Mouse (Mus musculus): Measurements from ENCODE around the gene Rarb. TPM values are rescaled to one million over a fixed set of nuclear protein-coding genes. Genes with fewer than 3 reads are reported as not detected.

Gene Rarb
- total and polyA plus RNA-seq, 2 experiments from 2014 or later = 8.5 to 14.4 TPM

DNA sequence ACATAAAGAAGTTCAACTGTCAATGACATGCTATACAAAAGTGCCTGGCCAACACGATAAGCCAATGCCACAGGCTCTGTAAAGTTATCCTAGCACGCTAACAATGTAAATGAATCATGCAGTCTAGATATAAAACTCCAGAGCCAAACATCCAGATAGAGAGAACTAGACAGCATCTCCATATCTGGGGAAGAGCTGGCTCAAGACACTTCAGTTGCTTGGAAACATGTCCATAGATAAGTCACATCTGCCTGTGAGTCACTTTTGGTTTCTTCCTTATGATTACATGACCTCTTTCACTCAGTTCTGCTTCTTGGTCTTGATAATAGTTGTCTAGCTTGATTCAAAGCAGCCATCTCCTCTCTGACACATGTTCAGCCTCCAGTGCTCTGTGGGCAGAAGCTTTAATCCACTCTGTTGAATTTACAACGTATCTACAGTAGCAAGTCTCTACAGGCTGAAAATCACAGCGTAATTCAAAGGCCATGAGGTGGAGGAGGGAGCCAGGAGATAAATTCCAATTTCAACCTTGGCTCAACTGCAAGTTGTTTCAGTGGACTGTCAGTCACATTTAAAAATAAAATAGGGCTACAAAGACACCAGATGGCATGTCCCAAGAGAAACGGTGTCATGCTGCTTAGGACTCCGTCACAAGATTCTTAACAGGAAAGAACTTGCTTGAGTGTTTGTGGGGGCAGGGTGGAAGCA, 271.3 kb downstream of the Rarb start:
- DNase-seq (ENCODE audit: low spot score) (peak; percentile 17), ATAC-seq (ENCODE audit: insufficient read depth, low read depth) (peak; percentile 34; the same call in 1 of the 2 replicates)
- Histone ChIP-seq H3K4me1 (ENCODE audit: control insufficient read depth, insufficient read depth) (peaks cover 37% of the 10 kb centered on the region), H3K9ac (replicated peaks; ENCODE audit: low read depth, low read length) (peak overlapping the region; percentile 23; the same call in 1 of the 2 replicates), H3K27me3 (ENCODE audit: control insufficient read depth, insufficient read depth, low read length) (no peaks in the 10 kb centered on the region), H3K4me2 (ENCODE audit: low read depth, low read length) (no peak overlapping the region), H3K9me3 (replicated peaks; ENCODE audit: control insufficient read depth, low read length) (no peaks in the 10 kb centered on the region), H3K36me3 (replicated peaks; ENCODE audit: control insufficient read depth, insufficient read depth, low read length) (no peaks in the 10 kb centered on the region), H3K27ac (ENCODE audit: low read depth) (peak overlapping the region; percentile 71), H3K4me3 (ENCODE audit: low read depth, low read length) (no peak overlapping the region)
- WGBS = 33% methylated on average over 6 of the region's 6 CpGs
- no peak for TF ChIP-seq CTCF (IDR thresholded peaks at IDR 0.05; ENCODE audit: low read depth)
- TF ChIP-seq EP300 (IDR thresholded peaks at IDR 0.05; ENCODE audit: low read depth) = no peak

DNA sequence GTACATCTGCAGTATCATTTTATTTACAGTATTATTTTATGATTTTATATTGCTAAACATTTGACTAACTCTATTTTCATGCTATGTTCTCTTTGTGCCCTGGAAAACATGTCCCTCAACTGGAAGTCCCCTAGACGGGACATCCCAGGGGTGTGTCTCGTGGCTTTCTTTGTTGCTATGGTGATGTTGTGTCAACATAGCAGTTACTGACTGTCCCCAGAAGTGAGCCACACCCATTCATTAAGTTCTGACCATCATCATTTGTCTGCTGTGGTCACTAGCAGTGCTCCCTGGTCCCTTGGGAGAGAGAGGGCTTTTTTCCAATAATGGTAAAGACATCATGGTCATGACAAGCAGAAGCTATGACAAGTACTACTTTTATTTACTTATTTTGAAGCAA, 274.0 kb downstream of the Rarb start:
- WGBS = 47% methylated on average over 2 of the region's 2 CpGs
- H3K4me1 ChIP-seq (ENCODE audit: control insufficient read depth, insufficient read depth) = peaks cover 34% of the 10 kb centered on the region
- no peak overlapping the region for H3K27ac ChIP-seq (ENCODE audit: low read depth)
- TF ChIP-seq EP300 (IDR thresholded peaks at IDR 0.05; ENCODE audit: low read depth) = no peak
- TF ChIP-seq CTCF (IDR thresholded peaks at IDR 0.05; ENCODE audit: low read depth) = no peak
- H3K9ac ChIP-seq (replicated peaks; ENCODE audit: low read depth, low read length) = no peak overlapping the region
- H3K4me3 ChIP-seq (ENCODE audit: low read depth, low read length) = no peak overlapping the region
- H3K9me3 ChIP-seq (replicated peaks; ENCODE audit: control insufficient read depth, low read length) = no peaks in the 10 kb centered on the region
- DNase-seq (ENCODE audit: low spot score) = no peak
- ATAC-seq (ENCODE audit: insufficient read depth, low read depth) = no peak
- no peaks in the 10 kb centered on the region for H3K27me3 ChIP-seq (ENCODE audit: control insufficient read depth, insufficient read depth, low read length)
- H3K4me2 ChIP-seq (ENCODE audit: low read depth, low read length) = no peak overlapping the region
- H3K36me3 ChIP-seq (replicated peaks; ENCODE audit: control insufficient read depth, insufficient read depth, low read length) = no peaks in the 10 kb centered on the region

- WGBS = 56% methylated on average over 1 of the region's 1 CpGs
- H3K36me3 ChIP-seq (replicated peaks; ENCODE audit: control insufficient read depth, insufficient read depth, low read length) = no peaks in the 10 kb centered on the region
- H3K4me2 ChIP-seq (ENCODE audit: low read depth, low read length) = no peak overlapping the region
- DNase-seq (ENCODE audit: low spot score) = no peak
- ATAC-seq (ENCODE audit: insufficient read depth, low read depth) = no peak
- no peak overlapping the region for H3K9ac ChIP-seq (replicated peaks; ENCODE audit: low read depth, low read length)
- peaks cover 14% of the 10 kb centered on the region for H3K4me1 ChIP-seq (ENCODE audit: control insufficient read depth, insufficient read depth)
- TF ChIP-seq EP300 (IDR thresholded peaks at IDR 0.05; ENCODE audit: low read depth) = no peak
- TF ChIP-seq CTCF (IDR thresholded peaks at IDR 0.05; ENCODE audit: low read depth) = no peak
- no peak overlapping the region for H3K4me3 ChIP-seq (ENCODE audit: low read depth, low read length)
- H3K27me3 ChIP-seq (ENCODE audit: control insufficient read depth, insufficient read depth, low read length) = no peaks in the 10 kb centered on the region
- no peak overlapping the region for H3K27ac ChIP-seq (ENCODE audit: low read depth)
- H3K9me3 ChIP-seq (replicated peaks; ENCODE audit: control insufficient read depth, low read length) = no peaks in the 10 kb centered on the region
Measured at GRCm38 (mm10) chr14:16541641-16542040, 277.3 kb downstream of the Rarb start.

- no peaks in the 10 kb centered on the region for H3K9me3 ChIP-seq (replicated peaks; ENCODE audit: control insufficient read depth, low read length)
- DNase-seq (ENCODE audit: low spot score) = no peak
- no peaks in the 10 kb centered on the region for H3K27me3 ChIP-seq (ENCODE audit: control insufficient read depth, insufficient read depth, low read length)
- no peak overlapping the region for H3K4me3 ChIP-seq (ENCODE audit: low read depth, low read length)
- ATAC-seq (ENCODE audit: insufficient read depth, low read depth) = no peak
- no peak for TF ChIP-seq CTCF (IDR thresholded peaks at IDR 0.05; ENCODE audit: low read depth)
- TF ChIP-seq EP300 (IDR thresholded peaks at IDR 0.05; ENCODE audit: low read depth) = no peak
- H3K4me2 ChIP-seq (ENCODE audit: low read depth, low read length) = no peak overlapping the region
- peaks cover 2% of the 10 kb centered on the region; the same call in 1 of the 2 replicates for H3K4me1 ChIP-seq (ENCODE audit: control insufficient read depth, insufficient read depth)
- 56% methylated on average over 4 of the region's 4 CpGs for WGBS
- no peak overlapping the region for H3K9ac ChIP-seq (replicated peaks; ENCODE audit: low read depth, low read length)
- no peak overlapping the region for H3K27ac ChIP-seq (ENCODE audit: low read depth)
- no peaks in the 10 kb centered on the region for H3K36me3 ChIP-seq (replicated peaks; ENCODE audit: control insufficient read depth, insufficient read depth, low read length)
Measured at GRCm38 (mm10) chr14:16537433-16537832, 281.5 kb downstream of the Rarb start.

GRCm38 (mm10) chr14:16528631-16529030, 290.3 kb downstream of the Rarb start:
- H3K27ac ChIP-seq (ENCODE audit: low read depth) = no peak overlapping the region
- ATAC-seq (ENCODE audit: insufficient read depth, low read depth) (no peak), DNase-seq (ENCODE audit: low spot score) (no peak)
- no peaks in the 10 kb centered on the region for H3K9me3 ChIP-seq (replicated peaks; ENCODE audit: control insufficient read depth, low read length)
- H3K9ac ChIP-seq (replicated peaks; ENCODE audit: low read depth, low read length) = no peak overlapping the region
- TF ChIP-seq CTCF (IDR thresholded peaks at IDR 0.05; ENCODE audit: low read depth) (no peak), EP300 (IDR thresholded peaks at IDR 0.05; ENCODE audit: low read depth) (no peak)
- H3K27me3 ChIP-seq (ENCODE audit: control insufficient read depth, insufficient read depth, low read length) = no peaks in the 10 kb centered on the region
- H3K4me1 ChIP-seq (ENCODE audit: control insufficient read depth, insufficient read depth) = no peaks in the 10 kb centered on the region
- WGBS = 41% methylated on average over 2 of the region's 2 CpGs
- H3K36me3 ChIP-seq (replicated peaks; ENCODE audit: control insufficient read depth, insufficient read depth, low read length) = no peaks in the 10 kb centered on the region
- H3K4me3 ChIP-seq (ENCODE audit: low read depth, low read length) = no peak overlapping the region
- H3K4me2 ChIP-seq (ENCODE audit: low read depth, low read length) = no peak overlapping the region

- no peak overlapping the region for H3K27ac ChIP-seq (ENCODE audit: low read depth)
- DNase-seq (ENCODE audit: low spot score) (no peak), ATAC-seq (ENCODE audit: insufficient read depth, low read depth) (peak; percentile 33; the same call in 1 of the 2 replicates)
- no peaks in the 10 kb centered on the region for H3K4me1 ChIP-seq (ENCODE audit: control insufficient read depth, insufficient read depth)
- no peaks in the 10 kb centered on the region for H3K36me3 ChIP-seq (replicated peaks; ENCODE audit: control insufficient read depth, insufficient read depth, low read length)
- no peaks in the 10 kb centered on the region for H3K27me3 ChIP-seq (ENCODE audit: control insufficient read depth, insufficient read depth, low read length)
- H3K4me3 ChIP-seq (ENCODE audit: low read depth, low read length) = no peak overlapping the region
- TF ChIP-seq CTCF (IDR thresholded peaks at IDR 0.05; ENCODE audit: low read depth) (peak; percentile 40), EP300 (IDR thresholded peaks at IDR 0.05; ENCODE audit: low read depth) (no peak)
- no peak overlapping the region for H3K9ac ChIP-seq (replicated peaks; ENCODE audit: low read depth, low read length)
- no peak overlapping the region for H3K4me2 ChIP-seq (ENCODE audit: low read depth, low read length)
- WGBS = 85% methylated on average over 3 of the region's 3 CpGs
- H3K9me3 ChIP-seq (replicated peaks; ENCODE audit: control insufficient read depth, low read length) = no peaks in the 10 kb centered on the region
Measured at GRCm38 (mm10) chr14:16526120-16526519, 292.8 kb downstream of the Rarb start.

All from heart, postnatal 0 days (tissue).